Mouse (Mus musculus) spleen, adult 2 months (tissue): ENCODE results near the gene Gse1. TPM values are rescaled to one million over a fixed set of nuclear protein-coding genes. Genes with fewer than 3 reads are reported as not detected.
A peak's percentile ranks its signal among the peaks of the same experiment; 100 is the strongest.

ENCODE experiments used
- DNase-seq, 2 experiments: peaks; one replicate each; pipeline versions ENCODE4 v3.0.0 to v3.0.0-alpha.2; 2012 to 2021; ENCODE audit warnings: low spot score in 2 of 2, low read depth in 1 of 2
- H3K27ac ChIP-seq: fragments of 200-500 bp; 2 replicates; pipeline ENCODE4 v1.5.1; 2012; ENCODE audit warnings: low read length, inconsistent platforms; ENCODE audit not compliant: insufficient read depth
- H3K27me3 ChIP-seq: fragments of 200-500 bp; 2 replicates; pipeline ENCODE4 v1.6.1; 2012; ENCODE audit warnings: mild to moderate bottlenecking, moderate library complexity, low read length, inconsistent platforms; ENCODE audit not compliant: control insufficient read depth, insufficient read depth
- H3K36me3 ChIP-seq: fragments of 200-500 bp; 2 replicates; pipeline ENCODE4 v1.6.1; 2012; ENCODE audit warnings: mild to moderate bottlenecking, low read length, inconsistent platforms; ENCODE audit not compliant: control insufficient read depth, insufficient read depth
- H3K4me1 ChIP-seq: fragments of 200-500 bp; 2 replicates; pipeline ENCODE4 v1.6.1; 2011; ENCODE audit warnings: inconsistent platforms; ENCODE audit not compliant: control insufficient read depth, insufficient read depth, insufficient read length
- H3K4me3 ChIP-seq: fragments of 200-500 bp; 2 replicates; pipeline ENCODE4 v1.5.1; 2011; ENCODE audit warnings: mild to moderate bottlenecking, inconsistent platforms; ENCODE audit not compliant: insufficient read depth, insufficient read length; ENCODE audit errors: extremely low read depth
- CTCF ChIP-seq: fragments of 200-500 bp; IDR thresholded peaks from 2 replicates; pipeline ENCODE4 v1.5.1; 2011; ENCODE audit warnings: mild to moderate bottlenecking, inconsistent platforms; ENCODE audit not compliant: insufficient read depth, insufficient read length, insufficient replicate concordance; ENCODE audit errors: extremely low read depth
- POLR2A ChIP-seq: fragments of 200-500 bp; IDR thresholded peaks from 2 replicates; pipeline ENCODE4 v1.6.1; 2011; ENCODE audit warnings: low read depth, low read length, inconsistent platforms
- WGBS: fragments of 180-500 bp; shearing (Covaris S2); methylation state at CpG from one replicate; pipeline ENCODE4 v1.1.7; 2018; 5-methylcytosine and 5-hydroxymethylcytosine counted together
- polyA plus RNA-seq: library from polyadenylated mRNA; depleted of rRNA; stranded (reverse); fragments of >200 nt; gene quantifications from 2 replicates; pipeline ENCODE4 v1.2.3, GENCODE M21; 2012

The Gse1 gene
- polyA plus RNA-seq, 1 experiment: 39.2 TPM

DNA sequence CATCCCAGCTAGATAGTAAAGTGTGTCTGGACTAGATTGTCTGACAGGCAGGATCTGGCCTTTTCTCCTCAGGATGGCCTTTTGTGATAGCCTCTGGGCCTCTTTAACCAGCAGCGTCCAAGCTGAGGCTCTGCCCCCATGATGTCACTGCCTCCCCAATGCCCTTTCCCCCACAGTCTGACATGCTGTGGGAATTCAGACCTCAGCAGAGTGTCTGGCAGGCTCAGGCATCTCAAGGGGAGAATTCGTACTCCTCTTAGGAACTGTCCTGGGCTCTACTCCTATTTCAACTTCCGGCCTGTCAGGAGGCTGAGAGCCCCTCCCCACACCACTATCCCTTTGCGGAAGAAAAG, 236.3 kb downstream of the Gse1 start:
- Histone ChIP-seq H3K36me3 (no peaks in the 10 kb centered on the region), H3K27me3 (no peaks in the 10 kb centered on the region), H3K27ac (no peak overlapping the region), H3K4me3 (no peak overlapping the region), H3K4me1 (peaks cover 4% of the 10 kb centered on the region; the same call in 1 of the 2 replicates)
- 88% methylated on average over 4 of the region's 4 CpGs for WGBS
- no peak for TF ChIP-seq CTCF
- DNase-seq: no peak

DNA sequence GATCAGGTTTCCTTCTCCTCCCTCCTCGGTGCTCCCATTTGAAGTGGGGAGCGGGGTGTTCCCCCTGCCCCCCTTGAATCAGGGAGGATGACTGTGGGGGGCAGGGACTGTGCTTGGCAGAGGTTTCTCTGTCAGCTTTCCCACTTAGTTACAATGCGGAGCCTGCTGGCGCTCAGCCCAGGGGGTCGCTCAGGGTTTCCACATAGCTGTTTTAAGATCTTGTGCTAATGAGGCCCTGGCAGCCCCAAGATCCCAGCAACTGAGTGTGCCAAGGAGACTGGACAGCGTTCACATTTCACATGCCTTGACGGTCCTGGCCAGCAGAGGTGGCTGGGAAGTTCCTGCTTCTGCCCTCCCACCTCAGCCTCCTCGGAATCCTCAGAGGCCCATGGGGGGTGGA, 237.5 kb downstream of the Gse1 start:
- Histone ChIP-seq H3K27ac (no peak overlapping the region), H3K36me3 (no peaks in the 10 kb centered on the region), H3K4me3 (no peak overlapping the region), H3K4me1 (peaks cover 4% of the 10 kb centered on the region; the same call in 1 of the 2 replicates), H3K27me3 (no peaks in the 10 kb centered on the region)
- 78% methylated on average over 8 of the region's 8 CpGs for WGBS
- DNase-seq: no peak
- TF ChIP-seq CTCF: no peak
- no peak for TF ChIP-seq POLR2A

DNA sequence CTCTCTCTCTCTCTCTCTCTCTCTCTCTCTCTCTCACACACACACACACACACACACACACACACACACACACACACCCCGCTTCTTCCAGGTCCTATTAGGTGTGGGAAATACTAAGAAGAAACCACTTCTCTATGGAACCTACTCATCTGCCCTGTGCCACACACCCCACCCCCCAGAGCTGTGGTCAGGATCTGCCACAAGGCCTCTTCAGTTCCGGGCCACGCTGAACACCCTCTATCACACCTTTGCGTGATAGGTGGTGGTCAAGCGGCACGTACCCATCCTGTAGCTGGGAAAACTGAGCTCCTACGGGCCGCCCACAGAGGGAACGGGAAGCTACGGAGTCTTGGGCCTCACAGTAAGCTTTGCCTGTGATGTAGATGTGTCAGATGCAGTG, 238.0 kb downstream of the Gse1 start:
- Histone ChIP-seq H3K4me3 (no peak overlapping the region), H3K27ac (no peak overlapping the region), H3K36me3 (no peaks in the 10 kb centered on the region), H3K27me3 (no peaks in the 10 kb centered on the region), H3K4me1 (peaks cover 4% of the 10 kb centered on the region; the same call in 1 of the 2 replicates)
- no peak for TF ChIP-seq POLR2A
- TF ChIP-seq CTCF: no peak
- DNase-seq: no peak
- 57% methylated on average over 10 of the region's 10 CpGs for WGBS

DNA sequence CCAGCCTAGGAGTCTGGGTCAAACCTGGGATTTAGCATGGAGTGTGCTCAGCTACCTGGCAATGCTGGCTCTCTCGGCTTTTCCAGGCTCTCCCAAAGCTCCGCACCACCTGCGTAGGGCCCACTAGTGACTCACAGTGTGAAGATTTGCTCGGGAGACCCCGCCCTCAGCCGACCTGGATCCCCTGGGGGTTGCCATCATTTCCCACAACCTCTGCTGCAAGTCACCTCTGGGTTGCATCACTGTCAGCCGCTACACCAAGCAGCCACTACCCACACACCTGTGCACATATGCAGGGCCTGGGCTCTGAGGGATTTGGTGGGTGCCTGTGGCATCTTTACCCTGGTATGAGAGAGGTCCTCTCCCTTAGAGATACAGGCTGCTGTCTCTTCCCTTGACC, 239.3 kb downstream of the Gse1 start:
- 88% methylated on average over 7 of the region's 7 CpGs for WGBS
- TF ChIP-seq CTCF: no peak
- no peak for TF ChIP-seq POLR2A
- peaks cover 4% of the 10 kb centered on the region; the same call in 1 of the 2 replicates for H3K4me1 ChIP-seq

DNA sequence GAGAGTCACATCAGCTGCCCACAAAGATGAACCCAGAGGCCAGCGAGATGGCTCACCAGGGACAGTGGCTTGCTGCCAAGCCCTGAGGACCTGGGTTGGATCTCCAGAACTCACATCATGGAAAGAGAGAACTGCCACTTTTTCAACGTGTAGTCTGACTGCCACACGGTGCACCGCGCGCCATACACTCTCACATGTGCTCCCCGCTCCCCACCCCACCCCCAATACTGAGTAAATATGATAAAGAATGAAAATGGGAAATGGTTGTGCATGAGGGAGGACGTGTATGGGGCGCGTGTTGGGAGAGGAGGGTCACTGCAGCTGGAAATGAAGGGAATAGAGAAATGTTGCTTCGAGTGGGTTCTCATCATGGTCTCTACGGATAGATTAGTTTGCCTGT, 241.9 kb downstream of the Gse1 start:
- Histone ChIP-seq H3K4me1 (peaks cover 4% of the 10 kb centered on the region; the same call in 1 of the 2 replicates), H3K4me3 (no peak overlapping the region), H3K27me3 (no peaks in the 10 kb centered on the region), H3K36me3 (no peaks in the 10 kb centered on the region), H3K27ac (no peak overlapping the region)
- 80% methylated on average over 12 of the region's 12 CpGs for WGBS
- DNase-seq: no peak
- TF ChIP-seq POLR2A (no peak), CTCF (no peak)

More for the DNA sequence above, 239.3 kb downstream of the Gse1 start:
- DNase-seq: no peak
- Histone ChIP-seq H3K27ac (no peak overlapping the region), H3K27me3 (no peaks in the 10 kb centered on the region), H3K36me3 (no peaks in the 10 kb centered on the region), H3K4me3 (no peak overlapping the region)

DNA sequence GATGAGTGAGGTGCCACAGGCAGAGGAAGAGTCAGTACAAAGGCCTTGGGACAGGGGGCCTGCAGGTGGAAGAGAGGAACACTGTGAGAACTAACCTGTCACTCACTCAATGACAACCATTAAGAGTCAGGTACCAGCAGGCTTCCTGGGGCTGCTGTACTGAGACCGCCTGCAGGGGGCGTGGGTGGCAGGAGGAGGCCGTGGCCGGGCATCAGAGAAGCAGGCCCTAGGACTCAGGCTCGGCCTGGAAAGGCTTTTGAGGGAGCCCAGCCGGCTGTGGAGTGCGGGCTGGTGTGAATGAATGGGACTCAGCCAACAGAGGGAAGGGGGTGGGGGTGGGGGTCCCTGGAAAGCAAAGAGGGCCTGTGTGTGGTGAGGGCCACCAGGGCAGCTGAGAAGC, 242.9 kb downstream of the Gse1 start:
- H3K4me3 ChIP-seq: no peak overlapping the region
- TF ChIP-seq CTCF (peak; percentile 35; the same call in 1 of the 2 replicates), POLR2A (no peak)
- 57% methylated on average over 7 of the region's 7 CpGs for WGBS
- H3K27ac ChIP-seq: no peak overlapping the region
- H3K36me3 ChIP-seq: no peaks in the 10 kb centered on the region
- no peaks in the 10 kb centered on the region for H3K27me3 ChIP-seq
- peaks cover 5% of the 10 kb centered on the region; the same call in 1 of the 2 replicates for H3K4me1 ChIP-seq
- peak in 1 of 2 experiments; percentile 51 for DNase-seq

DNA sequence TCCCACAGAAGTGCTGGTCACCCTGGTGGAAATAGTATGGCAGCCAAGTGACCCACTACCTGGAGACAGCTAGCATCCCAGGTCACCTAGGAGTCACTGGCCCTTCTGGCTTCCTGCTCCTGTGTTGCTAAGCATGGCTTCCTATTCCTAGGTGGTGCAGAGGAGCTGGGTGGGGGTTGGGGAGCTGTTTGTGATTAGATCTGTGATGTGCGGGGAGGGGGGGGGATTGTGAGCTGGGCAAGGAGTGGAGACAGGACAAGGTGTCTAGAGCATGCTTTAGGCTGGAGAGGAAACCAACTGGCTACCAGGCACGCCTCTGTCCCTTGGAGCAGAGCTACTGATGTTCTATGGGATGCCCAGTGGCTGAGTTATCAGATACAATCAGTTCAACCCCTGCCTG, 243.5 kb downstream of the Gse1 start:
- H3K4me1 ChIP-seq: peaks cover 5% of the 10 kb centered on the region; the same call in 1 of the 2 replicates
- H3K4me3 ChIP-seq: no peak overlapping the region
- 79% methylated on average over 2 of the region's 2 CpGs for WGBS
- no peak overlapping the region for H3K27ac ChIP-seq
- no peak for DNase-seq
- no peaks in the 10 kb centered on the region for H3K27me3 ChIP-seq
- no peak for TF ChIP-seq CTCF
- H3K36me3 ChIP-seq: no peaks in the 10 kb centered on the region
